Mouse (Mus musculus): Measurements from ENCODE around the gene Olfr1009.
"Not testable (repeated sequence)": the region's sequence is repeated elsewhere in the genome, so short reads cannot be mapped to it uniquely, and the experiment has no call there.

GRCm38 (mm10) chr2:85710680-85711079 lies 4.5 kb upstream of the Olfr1009 start:
- not testable (repeated sequence) for TF ChIP-seq POLR2A, CTCF (IDR thresholded peaks at IDR 0.05; ENCODE audit: insufficient read depth, low read depth, low read length)

All from olfactory bulb, adult 2 months (tissue).